Mouse (Mus musculus) limb, embryonic 15.5 days (tissue): ENCODE measurements around the gene Asic1. TPM values are rescaled to one million over a fixed set of nuclear protein-coding genes. Genes with fewer than 3 reads are reported as not detected.
A peak's percentile ranks its signal among the peaks of the same experiment; 100 is the strongest.

Source experiments
- ATAC-seq: fragments of 200-750 bp; cut with Nextera tagmentation; 2 replicates; pipeline ENCODE4 v1.8.0; 2017; ENCODE audit warnings: low read depth, moderate TSS enrichment; ENCODE audit not compliant: insufficient number of reproducible peaks, low FRiP score, low TSS enrichment
- H3K27ac ChIP-seq: fragments of 300-500 bp; sonication (generic); 2 replicates; pipeline ENCODE4 v1.5.1; 2015; ENCODE audit warnings: moderate library complexity, mild to moderate bottlenecking, inconsistent platforms
- H3K27me3 ChIP-seq: fragments of 300-500 bp; sonication (generic); 2 replicates; pipeline ENCODE4 v1.6.1; 2015; ENCODE audit warnings: inconsistent platforms
- H3K36me3 ChIP-seq: fragments of 300-500 bp; sonication (generic); 2 replicates; pipeline ENCODE4 v1.6.1; 2015; ENCODE audit warnings: inconsistent platforms
- H3K4me1 ChIP-seq: fragments of 300-500 bp; sonication (generic); 2 replicates; pipeline ENCODE4 v1.6.1; 2015; ENCODE audit warnings: inconsistent platforms
- H3K4me2 ChIP-seq: fragments of 300-500 bp; sonication (generic); 2 replicates; pipeline ENCODE4 v1.6.1; 2015; ENCODE audit warnings: mild to moderate bottlenecking, inconsistent platforms
- H3K4me3 ChIP-seq: fragments of 300-500 bp; sonication (generic); 2 replicates; pipeline ENCODE4 v1.5.1; 2015; ENCODE audit warnings: mild to moderate bottlenecking, inconsistent platforms
- H3K9ac ChIP-seq: fragments of 300-500 bp; sonication (generic); 2 replicates; pipeline ENCODE4 v1.6.1; 2015; ENCODE audit warnings: inconsistent platforms
- H3K9me3 ChIP-seq: fragments of 300-500 bp; sonication (generic); 2 replicates; pipeline ENCODE4 v1.6.1; 2016; ENCODE audit warnings: inconsistent platforms
- WGBS: fragments of 180-500 bp; shearing (Covaris S2); methylation state at CpG from one replicate; pipeline ENCODE4 v1.1.7; 2015; 5-methylcytosine and 5-hydroxymethylcytosine counted together
- polyA plus RNA-seq: library from polyadenylated mRNA; unstranded; fragments of >200 nt; fragmentation: Nextera tagmentation; extraction: Ambion mirVana; gene quantifications from 2 replicates; pipeline ENCODE4 v1.2.1, GENCODE M21; 2015

Asic1 gene
- polyA plus RNA-seq, 1 experiment from 2014 or later, result 2.2 TPM

GRCm38 (mm10) chr15:99715982-99716746 lies 46.0 kb downstream of the Asic1 start:
- Histone ChIP-seq H3K36me3 (peaks cover 33% of the 10 kb centered on the region), H3K27me3 (no peaks in the 10 kb centered on the region), H3K27ac (no peak overlapping the region), H3K9me3 (no peaks in the 10 kb centered on the region), H3K4me1 (peaks cover 12% of the 10 kb centered on the region; the same call in 1 of the 2 replicates), H3K4me2 (no peak overlapping the region), H3K4me3 (no peak overlapping the region), H3K9ac (no peak overlapping the region)
- 66% methylated on average over 11 of the region's 11 CpGs for WGBS
- ATAC-seq, result no peak

GRCm38 (mm10) chr15:99716814-99717213 lies 46.6 kb downstream of the Asic1 start:
- no peak for ATAC-seq

GRCm38 (mm10) chr15:99717386-99718334 lies 47.5 kb downstream of the Asic1 start, which contains the start of gene Gpd1:
TSS of gene Gpd1 (plus strand) at chr15:99717515.
- no peak within 1 kb of the TSS for H3K4me2 ChIP-seq
- ATAC-seq, result no peak
- H3K4me3 ChIP-seq, result no peak within 1 kb of the TSS
- H3K9me3 ChIP-seq, result no peaks in the 10 kb centered on the region
- peaks cover 12% of the 10 kb centered on the region; the same call in 1 of the 2 replicates for H3K4me1 ChIP-seq
- no peak within 1 kb of the TSS for H3K27ac ChIP-seq
- H3K36me3 ChIP-seq, result peaks cover 18% of the 10 kb centered on the region
- no peak within 1 kb of the TSS for H3K9ac ChIP-seq
- WGBS, result 64% methylated on average over 26 of the region's 26 CpGs
- no peaks in the 10 kb centered on the region for H3K27me3 ChIP-seq

More at GRCm38 (mm10) chr15:99716814-99717213, 46.6 kb downstream of the Asic1 start:
- WGBS, result 87% methylated on average over 12 of the region's 12 CpGs
- H3K36me3 ChIP-seq, result peaks cover 27% of the 10 kb centered on the region
- H3K9me3 ChIP-seq, result no peaks in the 10 kb centered on the region
- H3K4me1 ChIP-seq, result peaks cover 12% of the 10 kb centered on the region; the same call in 1 of the 2 replicates
- no peak overlapping the region for H3K4me2 ChIP-seq
- H3K27me3 ChIP-seq, result no peaks in the 10 kb centered on the region
- H3K27ac ChIP-seq, result no peak overlapping the region
- no peak overlapping the region for H3K4me3 ChIP-seq
- H3K9ac ChIP-seq, result no peak overlapping the region

GRCm38 (mm10) chr15:99718461-99719021 lies 48.4 kb downstream of the Asic1 start:
- Histone ChIP-seq H3K4me3 (no peak overlapping the region), H3K27ac (no peak overlapping the region), H3K27me3 (no peaks in the 10 kb centered on the region), H3K9ac (no peak overlapping the region), H3K9me3 (no peaks in the 10 kb centered on the region), H3K36me3 (peaks cover 10% of the 10 kb centered on the region), H3K4me2 (no peak overlapping the region), H3K4me1 (peaks cover 17% of the 10 kb centered on the region; the same call in 1 of the 2 replicates)
- no peak for ATAC-seq
- 91% methylated on average over 9 of the region's 9 CpGs for WGBS

- no peaks in the 10 kb centered on the region; the same call in 1 of the 2 replicates for H3K36me3 ChIP-seq
- H3K9ac ChIP-seq, result no peak overlapping the region
- no peak overlapping the region for H3K27ac ChIP-seq
- no peak for ATAC-seq
- no peaks in the 10 kb centered on the region for H3K9me3 ChIP-seq
- no peaks in the 10 kb centered on the region for H3K27me3 ChIP-seq
- peaks cover 31% of the 10 kb centered on the region for H3K4me1 ChIP-seq
- H3K4me2 ChIP-seq, result no peak overlapping the region
- no peak overlapping the region for H3K4me3 ChIP-seq
- 69% methylated on average over 8 of the region's 8 CpGs for WGBS
Measured at GRCm38 (mm10) chr15:99719865-99720264, 49.7 kb downstream of the Asic1 start.

GRCm38 (mm10) chr15:99721921-99722743 lies 52.0 kb downstream of the Asic1 start:
- H3K4me3 ChIP-seq, result no peak overlapping the region
- H3K4me1 ChIP-seq, result peaks cover 31% of the 10 kb centered on the region
- H3K36me3 ChIP-seq, result no peaks in the 10 kb centered on the region; the same call in 1 of the 2 replicates
- no peak overlapping the region for H3K27ac ChIP-seq
- H3K27me3 ChIP-seq, result no peaks in the 10 kb centered on the region
- no peaks in the 10 kb centered on the region for H3K9me3 ChIP-seq
- no peak overlapping the region for H3K9ac ChIP-seq
- H3K4me2 ChIP-seq, result no peak overlapping the region
- WGBS, result 80% methylated on average over 25 of the region's 25 CpGs
- ATAC-seq, result no peak

GRCm38 (mm10) chr15:99723120-99723514 lies 52.9 kb downstream of the Asic1 start:
- Histone ChIP-seq H3K36me3 (peaks cover 8% of the 10 kb centered on the region), H3K27me3 (no peaks in the 10 kb centered on the region), H3K27ac (peak overlapping the region; percentile 78), H3K9ac (no peak overlapping the region), H3K9me3 (no peaks in the 10 kb centered on the region), H3K4me3 (no peak overlapping the region), H3K4me1 (peaks cover 26% of the 10 kb centered on the region), H3K4me2 (no peak overlapping the region)
- WGBS, result 66% methylated on average over 10 of the region's 10 CpGs
- no peak for ATAC-seq

- no peaks in the 10 kb centered on the region for H3K27me3 ChIP-seq
- ATAC-seq, result no peak
- peaks cover 14% of the 10 kb centered on the region for H3K36me3 ChIP-seq
- peak overlapping the region; percentile 68; the same call in 1 of the 2 replicates for H3K4me2 ChIP-seq
- no peaks in the 10 kb centered on the region for H3K9me3 ChIP-seq
- no peak overlapping the region for H3K4me3 ChIP-seq
- peak overlapping the region; percentile 78 for H3K27ac ChIP-seq
- WGBS, result 39% methylated on average over 11 of the region's 11 CpGs
- H3K9ac ChIP-seq, result no peak overlapping the region
- peaks cover 26% of the 10 kb centered on the region for H3K4me1 ChIP-seq
Measured at GRCm38 (mm10) chr15:99723515-99724291, 53.5 kb downstream of the Asic1 start.

GRCm38 (mm10) chr15:99724292-99725021 lies 54.3 kb downstream of the Asic1 start:
- WGBS, result 9% methylated on average over 16 of the region's 16 CpGs
- 0 out of 2 replicates have a peak overlapping the region, but pooled peaks have one; percentile 2 for H3K9ac ChIP-seq
- H3K9me3 ChIP-seq, result no peaks in the 10 kb centered on the region
- H3K27me3 ChIP-seq, result no peaks in the 10 kb centered on the region
- H3K36me3 ChIP-seq, result peaks cover 22% of the 10 kb centered on the region
- H3K4me1 ChIP-seq, result peaks cover 26% of the 10 kb centered on the region
- peak overlapping the region; percentile 78 for H3K27ac ChIP-seq
- H3K4me3 ChIP-seq, result peak overlapping the region; percentile 97
- H3K4me2 ChIP-seq, result peak overlapping the region; percentile 68
- ATAC-seq, result no peak
